In genomic region chr3:95511611-95512180, GRCm38 (mm10) we compare ENCODE assay signal across 13 mouse cellular contexts. TPM values are rescaled to one million over a fixed set of nuclear protein-coding genes. Genes with fewer than 3 reads are reported as not detected.
DNase-seq lines count a peak whose midpoint lies in the region; ATAC-seq and TF ChIP-seq lines count a peak whose summit lies in the region.
"Had no signal": no experiment of that assay in that cellular context is flagged by ENCODE, and none has a peak within 500 bp of the region (broad histone marks: within the 10 kb centered on the region; RNA-seq: fewer than 3 reads in every experiment).

No protein-coding gene starts in this region.

- H3K9ac ChIP-seq in lung, postnatal 0 days (replicated peaks; ENCODE audit: low read depth): no peak overlapping the region
- H3K9ac ChIP-seq: hindbrain, embryonic 15.5 days; lung, embryonic 14.5 days; neural tube, embryonic 13.5 days had no signal

- no peak for ATAC-seq in lung, postnatal 0 days
- peak; percentile 95 for ATAC-seq in common myeloid progenitor, adult 5-6 weeks (replicated peaks; ENCODE audit: low read depth, poor library complexity, severe bottlenecking)
- ATAC-seq in megakaryocyte, adult 5-6 weeks (ENCODE audit: poor library complexity, severe bottlenecking): peak; percentile 99

- DNase-seq in lung, postnatal 0 days (ENCODE audit: low spot score): peak; percentile 45
- DNase-seq in lung, postnatal 14 days: no peak
- DNase-seq in thymus, postnatal 25 days: peak; percentile 61
- DNase-seq in urinary bladder, postnatal 36 days (ENCODE audit: low spot score in 2 of 2): no peak
- no peak for DNase-seq in gastrocnemius, postnatal 25 days
- DNase-seq in cerebellum, adult 8-10 months: no peak
- DNase-seq: heart, adult 11 months; lung, embryonic 14.5 days had no signal

- H3K4me3 ChIP-seq in lung, postnatal 0 days (ENCODE audit: low read depth, low read length): no peak overlapping the region
- H3K4me3 ChIP-seq: hindbrain, embryonic 15.5 days; neural tube, embryonic 13.5 days had no signal

- TF ChIP-seq EP300 in lung, postnatal 0 days (IDR thresholded peaks at IDR 0.05): no peak

- no peaks in the 10 kb centered on the region for H3K36me3 ChIP-seq in lung, postnatal 0 days (ENCODE audit: insufficient read depth, low read length)

- no peak overlapping the region for H3K4me2 ChIP-seq in lung, postnatal 0 days (replicated peaks; ENCODE audit: low read depth, low read length)
- H3K4me2 ChIP-seq: hindbrain, embryonic 15.5 days; lung, embryonic 14.5 days; neural tube, embryonic 13.5 days had no signal

- 66% methylated on average over 9 of the region's 9 CpGs for WGBS in lung, postnatal 0 days

- no peak for TF ChIP-seq CTCF in lung, postnatal 0 days (IDR thresholded peaks at IDR 0.05)

- no peak overlapping the region for H3K27ac ChIP-seq in lung, postnatal 0 days (ENCODE audit: low read length)
- H3K27ac ChIP-seq: hindbrain, embryonic 15.5 days; neural tube, embryonic 13.5 days had no signal

- H3K27me3 ChIP-seq in lung, postnatal 0 days (replicated peaks; ENCODE audit: insufficient read depth, low read length): no peaks in the 10 kb centered on the region
- H3K27me3 ChIP-seq: hindbrain, embryonic 15.5 days; neural tube, embryonic 13.5 days had no signal

- no peaks in the 10 kb centered on the region for H3K4me1 ChIP-seq in lung, postnatal 0 days (ENCODE audit: insufficient read depth, low read depth, low read length)
- H3K4me1 ChIP-seq: hindbrain, embryonic 15.5 days; neural tube, embryonic 13.5 days had no signal

- no peaks in the 10 kb centered on the region for H3K9me3 ChIP-seq in lung, postnatal 0 days (ENCODE audit: low read length)
- H3K9me3 ChIP-seq: hindbrain, embryonic 15.5 days; neural tube, embryonic 13.5 days had no signal

RNA-seq across cellular contexts. Expression of gene Ctsk, which starts 12.6 kb away (rescaled TPM):
- polyA plus RNA-seq in lung, postnatal 0 days (2015; fragmentation: Nextera tagmentation; extraction: Ambion mirVana): 8.2 and 8.8 TPM in 2 replicates
- not detected in 2 replicates for total RNA-seq in common myeloid progenitor, adult 5-6 weeks (2017)
- 0.11 TPM in 1 of 2 replicates, not detected in the other for total RNA-seq in megakaryocyte, adult 5-6 weeks (2015)
- 0.33 and 0.62 TPM in 2 replicates for total RNA-seq in megakaryocyte, adult 5-6 weeks (2017)
- 10 to 100 TPM in 1 of 2 experiments, 1 to 10 TPM in 1; 8.9 to 12.9 TPM for total RNA-seq in gastrocnemius, postnatal 25 days (2021)

RNA-seq across cellular contexts. Expression of gene Ctss, which starts 14.9 kb away (rescaled TPM):
- 109 and 115 TPM in 2 replicates for polyA plus RNA-seq in lung, postnatal 0 days (2015; fragmentation: Nextera tagmentation; extraction: Ambion mirVana)
- total RNA-seq in common myeloid progenitor, adult 5-6 weeks (2017): 74.8 and 75.3 TPM in 2 replicates
- 1,196 and 1,415 TPM in 2 replicates for total RNA-seq in megakaryocyte, adult 5-6 weeks (2015)
- total RNA-seq in megakaryocyte, adult 5-6 weeks (2017): 1,721 and 1,924 TPM in 2 replicates
- 1 to 10 TPM; 3.2 to 3.3 TPM for total RNA-seq in gastrocnemius, postnatal 25 days (2021)

RNA-seq across cellular contexts. Expression of gene Hormad1, which starts 47.8 kb away (rescaled TPM):
- polyA plus RNA-seq in lung, postnatal 0 days (2015; fragmentation: Nextera tagmentation; extraction: Ambion mirVana): not detected in 2 replicates
- total RNA-seq in common myeloid progenitor, adult 5-6 weeks (2017): not detected in 2 replicates
- total RNA-seq in megakaryocyte, adult 5-6 weeks (2015): not detected in 2 replicates
- 0.48 TPM in 1 of 2 replicates, not detected in the other for total RNA-seq in megakaryocyte, adult 5-6 weeks (2017)
- total RNA-seq in gastrocnemius, postnatal 25 days (2021): not detected
- polyA plus RNA-seq: cortical plate, adult 2 months; hindbrain, embryonic 15.5 days; lung, embryonic 14.5 days; neural tube, embryonic 13.5 days had no signal

Comparison
In these comparisons a context has a peak if more than half of its experiments do, and no peak if none do; other contexts are left out.
1. DNase-seq: peak in lung, postnatal 0 days (single experiment) and thymus, postnatal 25 days (single experiment); none in lung, postnatal 14 days (single experiment), urinary bladder, postnatal 36 days (0 of 2), gastrocnemius, postnatal 25 days (single experiment) and cerebellum, adult 8-10 months (single experiment).
2. RNA of gene Ctss, which starts 14.9 kb away (total RNA-seq): 1,196 to 1,924 TPM in megakaryocyte, adult 5-6 weeks; 74.8 to 75.3 TPM in common myeloid progenitor, adult 5-6 weeks and 3.2 to 3.3 TPM in gastrocnemius, postnatal 25 days; every median in the first group is over 10 times any median in the second.